Mouse (Mus musculus) intestine, embryonic 14.5 days (tissue): ENCODE data around the gene Copz1. TPM values are rescaled to one million over a fixed set of nuclear protein-coding genes. Genes with fewer than 3 reads are reported as not detected.

Experiments
- ATAC-seq: fragments of 200-750 bp; cut with Nextera tagmentation; replicated peaks from 2 replicates; pipeline ENCODE4 v1.8.0; 2017; ENCODE audit warnings: low read depth, moderate number of reproducible peaks, moderate TSS enrichment, moderate library complexity; ENCODE audit not compliant: low FRiP score, low TSS enrichment
- DNase-seq: peaks from one replicate; pipeline ENCODE4 v3.0.0-alpha.2; 2018; ENCODE audit warnings: low spot score
- H3K27ac ChIP-seq: fragments of 300-500 bp; sonication (generic); 2 replicates; pipeline ENCODE4 v1.5.1; 2014; ENCODE audit warnings: low read depth, mild to moderate bottlenecking, control low read depth
- H3K27me3 ChIP-seq: fragments of 300-500 bp; sonication (generic); replicated peaks from 2 replicates; pipeline ENCODE4 v1.6.1; 2014; ENCODE audit warnings: low read length, control low read depth; ENCODE audit not compliant: control insufficient read depth, insufficient read depth
- H3K36me3 ChIP-seq: fragments of 300-500 bp; sonication (generic); 2 replicates; pipeline ENCODE4 v1.6.1; 2014; ENCODE audit warnings: low read length, control low read depth; ENCODE audit not compliant: control insufficient read depth, insufficient read depth
- H3K4me1 ChIP-seq: fragments of 300-500 bp; sonication (generic); replicated peaks from 2 replicates; pipeline ENCODE4 v1.6.1; 2014; ENCODE audit warnings: low read length, control low read depth, mixed read lengths; ENCODE audit not compliant: control insufficient read depth, insufficient read depth
- H3K4me2 ChIP-seq: fragments of 300-500 bp; sonication (generic); 2 replicates; pipeline ENCODE4 v1.6.1; 2014; ENCODE audit warnings: low read length
- H3K4me3 ChIP-seq: fragments of 300-500 bp; sonication (generic); 2 replicates; pipeline ENCODE4 v1.5.1; 2014; ENCODE audit warnings: low read depth, low read length, control low read depth, mixed read lengths
- H3K9ac ChIP-seq: fragments of 300-500 bp; sonication (generic); 2 replicates; pipeline ENCODE4 v1.6.1; 2014; ENCODE audit warnings: mild to moderate bottlenecking, low read length
- H3K9me3 ChIP-seq: fragments of 300-500 bp; sonication (generic); 2 replicates; pipeline ENCODE4 v1.6.1; 2016; ENCODE audit warnings: low read length, control low read depth; ENCODE audit not compliant: control insufficient read depth
- WGBS: fragments of 180-500 bp; shearing (Covaris S2); extraction: QIAGEN DNeasy Blood & Tissue Kit; methylation state at CpG from one replicate; pipeline ENCODE4 v1.1.7; 2014; 5-methylcytosine and 5-hydroxymethylcytosine counted together
- polyA plus RNA-seq: library from polyadenylated mRNA; unstranded; fragments of >200 nt; fragmentation: Nextera tagmentation; extraction: Ambion mirVana; gene quantifications from 2 replicates; pipeline ENCODE4 v1.2.1, GENCODE M21; 2014

Gene Copz1
- polyA plus RNA-seq, 1 experiment from 2014 or later, result 266 TPM

DNA sequence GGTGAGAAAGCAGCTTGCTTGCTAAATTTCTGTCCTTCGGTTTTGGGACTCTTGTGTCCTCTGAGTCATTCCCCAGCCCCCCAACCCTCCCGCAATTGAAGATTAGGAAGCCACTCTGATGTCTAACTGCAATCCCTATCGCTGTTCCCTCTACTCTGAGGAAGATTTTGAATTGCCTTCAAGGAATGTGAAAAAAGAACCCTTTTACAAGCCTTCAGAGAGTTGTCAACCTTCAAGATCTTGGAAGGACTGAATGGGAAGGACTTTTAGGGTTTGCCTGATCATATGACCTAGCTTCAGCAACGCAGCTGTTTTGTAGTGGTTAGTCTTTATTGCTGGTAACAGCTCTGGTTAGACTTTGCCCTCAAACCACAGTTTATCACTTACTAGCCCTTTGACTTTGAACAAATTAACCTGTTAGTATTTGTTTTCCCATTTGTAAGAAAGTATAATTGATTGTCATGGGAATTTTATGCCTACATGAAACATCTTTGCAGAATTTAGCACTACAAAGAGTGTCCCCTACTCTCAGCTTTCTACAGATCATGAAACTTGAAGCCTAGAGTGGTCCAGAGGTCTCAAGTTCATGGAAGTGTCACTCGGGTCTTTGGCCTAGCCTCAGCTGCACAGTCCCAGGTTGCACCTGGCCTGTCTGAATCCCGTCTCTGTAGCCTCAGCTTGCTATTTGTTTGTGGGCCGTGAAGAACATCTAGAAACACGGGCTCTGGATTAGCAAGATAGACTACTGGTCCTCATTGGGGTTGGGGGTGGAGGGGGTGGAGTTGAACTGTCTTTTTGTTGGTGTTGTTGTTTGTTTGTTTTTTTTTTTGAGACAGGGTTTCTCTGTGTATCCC, 33.5 kb downstream of the Copz1 start:
- peak overlapping the region; percentile 55 for H3K9ac ChIP-seq
- H3K27me3 ChIP-seq, result no peaks in the 10 kb centered on the region
- 29% methylated on average over 8 of the region's 8 CpGs for WGBS
- peak overlapping the region; percentile 66 for H3K4me2 ChIP-seq
- ATAC-seq (no peak), DNase-seq (no peak)
- H3K4me1 ChIP-seq, result peaks cover 53% of the 10 kb centered on the region
- H3K36me3 ChIP-seq, result no peaks in the 10 kb centered on the region
- H3K27ac ChIP-seq, result peak overlapping the region; percentile 90
- H3K9me3 ChIP-seq, result no peaks in the 10 kb centered on the region
- H3K4me3 ChIP-seq, result peak overlapping the region; percentile 42; the same call in 1 of the 2 replicates

DNA sequence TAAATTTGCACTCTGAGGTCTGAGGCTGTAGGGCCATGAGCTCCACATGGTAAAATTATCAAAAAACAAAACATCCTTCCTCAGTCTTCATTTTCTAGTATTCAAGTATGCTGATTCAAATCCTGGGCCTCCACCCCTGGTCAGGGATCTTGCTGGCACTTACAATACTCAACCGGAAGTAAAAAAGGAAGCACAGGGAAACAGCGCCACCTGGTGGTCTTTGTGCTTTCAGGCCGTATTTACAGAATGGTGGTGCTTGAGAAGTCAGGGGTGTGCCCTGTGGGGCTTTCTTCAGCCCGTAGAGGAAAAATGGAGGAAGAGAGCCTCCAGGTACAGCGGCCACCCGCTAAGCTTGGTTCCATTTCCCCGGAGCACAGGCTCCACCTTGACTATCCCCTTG, 34.6 kb downstream of the Copz1 start:
- no peak for ATAC-seq
- WGBS, result 2% methylated on average over 7 of the region's 7 CpGs
- H3K36me3 ChIP-seq, result no peaks in the 10 kb centered on the region
- peak; percentile 99 for DNase-seq
- H3K9me3 ChIP-seq, result no peaks in the 10 kb centered on the region
- H3K4me3 ChIP-seq, result no peak overlapping the region
- no peak overlapping the region for H3K9ac ChIP-seq
- no peaks in the 10 kb centered on the region for H3K27me3 ChIP-seq
- no peak overlapping the region for H3K27ac ChIP-seq
- H3K4me1 ChIP-seq, result peaks cover 42% of the 10 kb centered on the region
- no peak overlapping the region; the same call in 1 of the 2 replicates for H3K4me2 ChIP-seq

- Histone ChIP-seq H3K4me3 (no peak overlapping the region), H3K27me3 (no peaks in the 10 kb centered on the region), H3K4me1 (peaks cover 31% of the 10 kb centered on the region), H3K36me3 (no peaks in the 10 kb centered on the region), H3K27ac (no peak overlapping the region), H3K4me2 (peak overlapping the region; percentile 26), H3K9ac (0 out of 2 replicates have a peak overlapping the region, but pooled peaks have one; percentile 14), H3K9me3 (no peaks in the 10 kb centered on the region)
- DNase-seq (peak; percentile 66), ATAC-seq (no peak)
- WGBS, result 37% methylated on average over 28 of the region's 28 CpGs
Measured at GRCm38 (mm10) chr15:103308056-103308875, 35.8 kb downstream of the Copz1 start.

DNA sequence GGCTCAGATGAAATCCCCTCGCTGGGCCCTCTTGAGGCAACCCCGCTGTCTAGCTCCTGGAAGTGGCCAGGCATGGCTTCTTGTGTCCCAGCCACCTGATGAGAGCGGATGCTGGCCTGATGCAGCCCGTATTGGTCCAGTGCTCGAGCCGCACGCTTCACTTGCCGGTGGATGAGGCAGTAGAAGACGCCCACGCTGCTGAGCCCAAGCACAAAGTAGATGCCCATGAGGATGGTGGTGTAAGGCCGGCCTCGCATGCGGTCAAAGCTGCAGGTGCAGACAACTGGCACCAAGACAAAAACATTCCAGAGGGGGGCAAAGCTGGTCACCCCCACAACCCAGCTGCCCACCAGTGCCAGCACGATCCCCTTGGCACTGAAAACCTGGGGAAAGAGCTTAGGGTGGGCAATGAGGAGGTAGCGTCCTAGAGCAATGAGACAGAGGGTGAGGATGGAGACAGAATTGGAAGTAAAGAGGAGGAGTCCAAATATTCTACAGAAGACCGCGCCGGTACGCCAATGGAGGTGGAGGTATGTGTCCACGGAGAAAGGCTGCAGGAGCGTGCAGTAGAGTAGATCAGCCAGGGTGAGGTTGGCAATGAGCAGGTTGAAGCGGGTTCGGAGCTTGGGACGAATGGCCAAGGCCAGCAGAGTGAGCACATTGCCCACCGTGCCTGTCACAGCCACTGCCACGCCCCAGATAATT, 36.5 kb downstream of the Copz1 start:
- Histone ChIP-seq H3K9me3 (no peaks in the 10 kb centered on the region), H3K27me3 (no peaks in the 10 kb centered on the region), H3K9ac (0 out of 2 replicates have a peak overlapping the region, but pooled peaks have one; percentile 14), H3K27ac (no peak overlapping the region), H3K4me2 (0 out of 2 replicates have a peak overlapping the region, but pooled peaks have one; percentile 24), H3K4me3 (no peak overlapping the region), H3K36me3 (no peaks in the 10 kb centered on the region), H3K4me1 (peaks cover 28% of the 10 kb centered on the region)
- WGBS, result 65% methylated on average over 26 of the region's 26 CpGs
- DNase-seq, result no peak
- no peak for ATAC-seq

DNA sequence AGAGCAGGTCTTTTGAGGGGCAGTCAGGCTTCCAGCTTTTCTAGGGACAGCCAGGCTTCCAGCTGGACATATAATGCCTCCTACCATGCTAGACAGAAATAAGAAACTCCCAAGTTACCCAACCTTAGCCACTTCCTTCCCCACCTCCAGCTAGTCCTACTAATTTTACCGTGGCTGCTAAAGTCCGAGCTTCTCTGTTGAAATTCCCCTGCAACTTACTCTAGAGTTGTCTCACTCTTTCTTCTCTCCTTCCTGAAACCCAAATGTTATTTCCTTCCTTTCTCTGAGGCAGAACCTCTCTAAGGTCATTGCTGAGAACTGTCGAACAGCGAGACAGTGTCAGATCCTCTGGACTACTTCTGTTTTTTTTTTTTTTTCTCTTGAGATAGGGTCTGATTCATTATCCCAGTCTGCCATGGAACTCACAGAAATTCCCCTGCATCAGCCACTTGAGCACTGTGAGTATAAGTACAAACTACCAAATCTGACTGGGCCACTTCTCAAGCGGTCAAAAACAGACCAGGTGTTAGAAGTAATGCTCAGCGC, 37.9 kb downstream of the Copz1 start, which contains the start of gene Gpr84:
Gene Gpr84, minus strand, starts transcription at position 248 of the 546 bp plus-strand sequence.
- 66% methylated on average over 6 of the region's 6 CpGs for WGBS
- Histone ChIP-seq H3K9me3 (no peaks in the 10 kb centered on the region), H3K4me2 (no peak within 1 kb of the TSS), H3K27ac (no peak within 1 kb of the TSS), H3K36me3 (no peaks in the 10 kb centered on the region), H3K27me3 (no peaks in the 10 kb centered on the region), H3K9ac (no peak within 1 kb of the TSS), H3K4me3 (no peak within 1 kb of the TSS), H3K4me1 (peaks cover 29% of the 10 kb centered on the region)
- ATAC-seq (no peak), DNase-seq (no peak)

GRCm38 (mm10) chr15:103313495-103314095, 41.1 kb downstream of the Copz1 start:
- peak; percentile 69 for DNase-seq
- Histone ChIP-seq H3K4me2 (no peak overlapping the region), H3K27ac (no peak overlapping the region), H3K4me3 (no peak overlapping the region), H3K36me3 (peaks cover 18% of the 10 kb centered on the region), H3K9me3 (no peaks in the 10 kb centered on the region), H3K27me3 (no peaks in the 10 kb centered on the region), H3K4me1 (peaks cover 16% of the 10 kb centered on the region), H3K9ac (no peak overlapping the region)
- WGBS, result 19% methylated on average over 18 of the region's 18 CpGs
- ATAC-seq, result no peak

DNA sequence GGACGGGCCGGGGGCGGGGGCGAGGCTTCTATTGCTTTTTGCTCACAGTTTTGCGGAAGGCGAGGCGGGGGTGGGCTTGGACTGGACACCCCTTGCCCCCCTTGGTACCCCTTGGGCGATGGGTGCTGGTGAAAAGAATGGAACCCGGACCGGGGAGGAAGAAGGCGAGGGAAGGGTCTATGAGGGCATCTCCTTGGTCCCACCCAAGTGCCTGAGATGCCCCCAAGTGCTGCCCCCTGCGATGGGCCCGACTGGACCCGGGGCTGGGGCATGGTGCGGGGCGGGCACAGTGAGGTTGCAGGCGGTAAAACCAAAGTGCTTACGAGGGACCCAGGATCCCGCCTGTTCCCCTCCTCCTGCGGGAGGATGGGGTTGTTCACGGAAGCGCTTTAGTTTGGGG, 41.7 kb downstream of the Copz1 start:
- Histone ChIP-seq H3K4me3 (no peak overlapping the region), H3K9ac (no peak overlapping the region)

More for the DNA sequence above, 41.7 kb downstream of the Copz1 start:
- 45% methylated on average over 22 of the region's 22 CpGs for WGBS
- Histone ChIP-seq H3K9me3 (no peaks in the 10 kb centered on the region), H3K4me1 (peaks cover 12% of the 10 kb centered on the region), H3K27me3 (no peaks in the 10 kb centered on the region), H3K4me2 (peak overlapping the region; percentile 54), H3K36me3 (peaks cover 23% of the 10 kb centered on the region), H3K27ac (no peak overlapping the region)
- DNase-seq (no peak), ATAC-seq (no peak)
